Mouse (Mus musculus) heart, embryonic 12.5 days (tissue): ENCODE results near the gene Gm10282. TPM values are rescaled to one million over a fixed set of nuclear protein-coding genes. Genes with fewer than 3 reads are reported as not detected.

Source experiments
- ATAC-seq: fragments of 200-750 bp; cut with Nextera tagmentation; 2 replicates; pipeline ENCODE4 v1.8.0; 2017; ENCODE audit warnings: moderate TSS enrichment, moderate library complexity; ENCODE audit not compliant: insufficient number of reproducible peaks, low FRiP score
- H3K27ac ChIP-seq: fragments of 300-500 bp; sonication (generic); 2 replicates; pipeline ENCODE4 v1.5.1; 2016; ENCODE audit warnings: mild to moderate bottlenecking, moderate library complexity; ENCODE audit not compliant: poor library complexity, severe bottlenecking
- H3K27me3 ChIP-seq: fragments of 300-500 bp; sonication (generic); replicated peaks from 2 replicates; pipeline ENCODE4 v1.6.1; 2016; ENCODE audit warnings: mild to moderate bottlenecking, moderate library complexity
- H3K36me3 ChIP-seq: fragments of 300-500 bp; sonication (generic); 2 replicates; pipeline ENCODE4 v1.6.1; 2016; ENCODE audit warnings: mild to moderate bottlenecking, moderate library complexity
- H3K4me1 ChIP-seq: fragments of 300-500 bp; sonication (generic); replicated peaks from 2 replicates; pipeline ENCODE4 v1.6.1; 2016; ENCODE audit warnings: mild to moderate bottlenecking
- H3K4me2 ChIP-seq: fragments of 300-500 bp; sonication (generic); 2 replicates; pipeline ENCODE4 v1.6.1; 2016; ENCODE audit warnings: mild to moderate bottlenecking, moderate library complexity
- H3K4me3 ChIP-seq: fragments of 300-500 bp; sonication (generic); 2 replicates; pipeline ENCODE4 v1.5.1; 2016; ENCODE audit warnings: mild to moderate bottlenecking
- H3K9ac ChIP-seq: fragments of 300-500 bp; sonication (generic); 2 replicates; pipeline ENCODE4 v1.6.1; 2016; ENCODE audit warnings: mild to moderate bottlenecking, moderate library complexity
- H3K9me3 ChIP-seq: fragments of 300-500 bp; sonication (generic); replicated peaks from 2 replicates; pipeline ENCODE4 v1.6.1; 2016; ENCODE audit warnings: mild to moderate bottlenecking, moderate library complexity
- WGBS: fragments of 180-500 bp; shearing (Covaris S2); methylation state at CpG from one replicate; pipeline ENCODE4 v1.1.7; 2016; 5-methylcytosine and 5-hydroxymethylcytosine counted together
- polyA plus RNA-seq: library from polyadenylated mRNA; unstranded; fragments of >200 nt; fragmentation: Nextera tagmentation; extraction: Ambion mirVana; gene quantifications from 2 replicates; pipeline ENCODE4 v1.2.1, GENCODE M21; 2016

Gene Gm10282
- polyA plus RNA-seq, 1 experiment from 2014 or later, result 17.1 TPM

DNA sequence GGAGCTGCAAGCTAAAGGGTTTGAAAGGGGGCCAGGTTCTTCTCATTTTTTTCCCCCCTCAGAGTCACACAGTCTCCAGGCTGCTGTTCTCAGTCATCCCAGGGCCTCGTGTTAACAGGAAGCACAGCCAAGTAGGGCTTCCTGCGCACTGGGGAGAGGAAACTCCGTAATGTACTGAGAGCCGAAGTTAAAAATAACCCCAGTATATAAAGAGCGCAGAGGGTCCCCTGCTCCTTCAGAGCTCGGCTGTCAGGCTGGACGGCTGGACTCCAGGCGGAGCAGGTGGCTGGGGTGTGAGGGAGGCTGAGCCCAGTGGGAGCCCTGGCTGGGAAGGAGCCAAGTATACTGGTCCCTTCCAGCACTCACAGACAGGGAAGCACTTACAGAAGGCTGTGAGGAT, 9.4 kb downstream of the Gm10282 start:
- H3K27me3 ChIP-seq, result no peaks in the 10 kb centered on the region; the same call in 1 of the 2 replicates
- H3K36me3 ChIP-seq, result no peaks in the 10 kb centered on the region
- peak overlapping the region; percentile 23; the same call in 1 of the 2 replicates for H3K4me2 ChIP-seq
- H3K4me3 ChIP-seq, result no peak overlapping the region
- 7% methylated on average over 8 of the region's 8 CpGs for WGBS
- H3K27ac ChIP-seq, result peak overlapping the region; percentile 96
- H3K4me1 ChIP-seq, result peaks cover 22% of the 10 kb centered on the region
- peak; percentile 93 for ATAC-seq
- 0 out of 2 replicates have a peak overlapping the region, but pooled peaks have one; percentile 38 for H3K9ac ChIP-seq
- no peaks in the 10 kb centered on the region for H3K9me3 ChIP-seq

DNA sequence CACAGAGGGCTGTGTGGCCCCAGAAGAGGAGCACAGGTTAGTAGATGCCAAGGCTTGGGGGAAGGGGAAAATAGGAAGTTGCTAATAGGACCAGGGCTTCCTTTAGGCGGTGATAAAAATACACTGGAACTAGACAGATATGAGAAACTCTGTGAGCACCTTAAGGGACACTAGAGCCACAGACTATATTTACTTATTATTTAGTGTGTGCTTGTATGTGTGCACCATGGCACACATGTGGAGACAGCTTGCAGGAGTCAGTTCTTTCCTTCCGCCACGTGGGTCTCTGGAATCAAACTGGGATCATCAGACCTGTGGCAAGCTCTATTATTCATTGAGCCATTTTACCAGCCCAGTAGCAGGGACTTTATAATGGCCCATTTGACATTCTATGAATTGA, 9.9 kb downstream of the Gm10282 start:
- Histone ChIP-seq H3K27me3 (no peaks in the 10 kb centered on the region), H3K4me1 (peaks cover 22% of the 10 kb centered on the region), H3K9ac (0 out of 2 replicates have a peak overlapping the region, but pooled peaks have one; percentile 38), H3K4me3 (no peak overlapping the region), H3K9me3 (no peaks in the 10 kb centered on the region), H3K36me3 (no peaks in the 10 kb centered on the region), H3K27ac (peak overlapping the region; percentile 96), H3K4me2 (no peak overlapping the region)
- ATAC-seq, result no peak
- WGBS, result 53% methylated on average over 3 of the region's 3 CpGs

DNA sequence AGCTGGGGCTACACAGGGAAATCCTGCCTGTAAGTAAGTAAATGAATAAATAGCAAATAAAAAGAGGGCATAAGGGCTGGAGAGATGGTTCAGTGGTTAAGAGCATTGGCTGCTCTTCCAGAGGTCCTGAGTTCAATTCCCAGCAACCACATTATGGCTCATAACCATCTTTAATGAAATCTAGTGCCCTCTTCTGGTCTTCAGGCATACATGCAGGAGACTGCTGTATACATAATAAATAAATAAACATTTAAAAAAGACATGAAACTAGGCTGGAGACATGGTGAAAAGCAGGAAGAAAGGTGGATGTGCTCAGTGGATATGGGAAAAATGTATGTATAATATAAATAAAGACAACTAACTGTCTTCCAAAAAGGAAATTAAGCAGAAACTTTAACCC, 11.8 kb downstream of the Gm10282 start:
- Histone ChIP-seq H3K4me1 (peaks cover 22% of the 10 kb centered on the region), H3K4me3 (no peak overlapping the region), H3K9ac (no peak overlapping the region), H3K36me3 (no peaks in the 10 kb centered on the region), H3K4me2 (no peak overlapping the region), H3K27ac (no peak overlapping the region), H3K27me3 (no peaks in the 10 kb centered on the region), H3K9me3 (no peaks in the 10 kb centered on the region)
- no peak for ATAC-seq

DNA sequence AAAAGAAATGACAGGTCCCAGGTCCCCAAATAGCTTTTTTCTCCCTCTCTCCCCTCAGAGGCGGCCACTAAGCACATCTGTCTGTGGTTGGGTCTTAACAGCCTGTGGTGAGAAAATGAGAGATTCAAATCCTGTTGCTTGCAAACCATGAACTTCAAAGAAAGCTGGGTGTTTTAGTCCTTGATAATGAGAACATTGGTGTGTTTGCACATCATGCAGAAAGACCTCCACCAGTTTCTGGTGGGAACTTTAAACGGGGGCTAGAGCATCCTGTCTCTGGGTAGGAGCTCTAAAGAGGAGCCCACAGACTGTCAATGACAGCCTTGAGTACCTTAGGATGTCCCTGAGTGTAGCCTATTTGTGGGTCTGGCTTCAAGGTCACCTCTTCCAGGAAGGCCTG, 14.0 kb downstream of the Gm10282 start:
- Histone ChIP-seq H3K9ac (no peak overlapping the region), H3K27ac (no peak overlapping the region), H3K27me3 (no peaks in the 10 kb centered on the region), H3K4me1 (peaks cover 21% of the 10 kb centered on the region), H3K4me2 (no peak overlapping the region), H3K36me3 (no peaks in the 10 kb centered on the region), H3K9me3 (no peaks in the 10 kb centered on the region), H3K4me3 (no peak overlapping the region)
- WGBS, result 51% methylated on average over 2 of the region's 2 CpGs
- ATAC-seq, result no peak

DNA sequence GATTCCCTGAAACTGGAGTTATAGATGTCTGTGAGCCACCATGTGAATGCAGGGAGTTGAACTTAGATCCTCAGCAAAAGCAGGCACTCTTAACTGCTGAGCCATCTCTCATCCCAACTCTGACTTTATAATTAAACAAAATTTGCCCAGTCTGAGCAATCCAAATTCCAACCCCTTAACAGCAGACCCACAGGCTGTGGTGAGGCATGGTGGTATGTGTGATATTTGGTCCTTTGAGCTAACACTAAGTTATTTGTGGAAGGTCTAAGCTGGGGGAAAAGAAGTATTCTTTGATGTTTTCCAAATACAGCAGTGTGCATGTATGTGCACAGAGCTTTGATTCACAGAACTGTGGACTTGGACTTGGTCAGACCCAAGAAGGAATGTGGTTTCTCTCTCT, 16.0 kb downstream of the Gm10282 start:
- no peak for ATAC-seq

DNA sequence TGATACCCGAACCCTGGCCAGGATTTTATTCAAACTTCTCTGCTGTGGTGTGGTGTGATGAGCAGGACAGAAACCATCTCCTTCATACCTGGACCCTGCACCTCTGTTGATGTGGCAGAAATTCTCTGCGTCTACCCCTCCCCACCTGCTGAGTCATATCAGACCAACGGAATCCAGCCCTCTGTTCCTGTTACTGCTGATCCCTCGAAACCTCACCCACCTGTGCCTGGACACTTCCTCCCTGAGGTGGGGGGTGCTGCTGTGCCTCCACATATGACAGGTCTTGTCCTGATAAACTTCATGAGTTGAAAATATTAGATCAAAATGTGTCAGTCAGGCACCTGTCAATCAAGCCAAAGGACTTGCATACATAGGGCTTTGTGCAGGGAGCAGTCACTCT, 19.8 kb downstream of the Gm10282 start:
- no peak overlapping the region for H3K9ac ChIP-seq
- H3K9me3 ChIP-seq, result no peaks in the 10 kb centered on the region
- no peak for ATAC-seq
- no peaks in the 10 kb centered on the region for H3K27me3 ChIP-seq
- no peaks in the 10 kb centered on the region for H3K36me3 ChIP-seq
- peaks cover 8% of the 10 kb centered on the region for H3K4me1 ChIP-seq
- no peak overlapping the region for H3K27ac ChIP-seq
- no peak overlapping the region for H3K4me3 ChIP-seq
- H3K4me2 ChIP-seq, result no peak overlapping the region
- WGBS, result 61% methylated on average over 4 of the region's 4 CpGs

More for the DNA sequence above, 16.0 kb downstream of the Gm10282 start:
- Histone ChIP-seq H3K4me1 (peaks cover 2% of the 10 kb centered on the region; the same call in 1 of the 2 replicates), H3K4me3 (no peak overlapping the region), H3K36me3 (no peaks in the 10 kb centered on the region), H3K27me3 (no peaks in the 10 kb centered on the region), H3K9me3 (no peaks in the 10 kb centered on the region), H3K9ac (no peak overlapping the region), H3K27ac (no peak overlapping the region), H3K4me2 (no peak overlapping the region)

DNA sequence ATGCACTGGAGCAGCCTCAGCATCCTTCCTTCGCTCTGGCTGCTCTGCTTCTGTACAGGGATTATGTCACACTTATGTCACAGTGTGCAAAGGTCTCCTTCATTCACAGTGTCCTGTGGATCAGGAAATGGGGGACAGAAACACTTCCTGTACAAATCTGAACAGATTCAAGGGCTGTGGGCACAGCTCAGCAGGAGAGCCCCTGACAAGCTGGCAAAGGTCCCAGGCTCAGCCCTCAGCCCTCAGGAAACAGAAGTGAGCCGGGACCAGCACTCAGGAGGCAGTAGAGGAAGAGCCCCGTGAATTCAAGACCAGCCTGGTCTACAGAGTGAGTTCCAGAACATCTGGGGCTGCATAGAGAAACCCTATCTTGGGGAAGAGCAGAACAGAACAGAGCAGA, 23.4 kb downstream of the Gm10282 start:
- Histone ChIP-seq H3K4me3 (no peak overlapping the region), H3K27me3 (no peaks in the 10 kb centered on the region), H3K27ac (0 out of 2 replicates have a peak overlapping the region, but pooled peaks have one; percentile 49), H3K4me2 (no peak overlapping the region), H3K9me3 (no peaks in the 10 kb centered on the region), H3K4me1 (peaks cover 21% of the 10 kb centered on the region), H3K9ac (no peak overlapping the region), H3K36me3 (no peaks in the 10 kb centered on the region)
- peak; percentile 74 for ATAC-seq
- 20% methylated on average over 3 of the region's 3 CpGs for WGBS

DNA sequence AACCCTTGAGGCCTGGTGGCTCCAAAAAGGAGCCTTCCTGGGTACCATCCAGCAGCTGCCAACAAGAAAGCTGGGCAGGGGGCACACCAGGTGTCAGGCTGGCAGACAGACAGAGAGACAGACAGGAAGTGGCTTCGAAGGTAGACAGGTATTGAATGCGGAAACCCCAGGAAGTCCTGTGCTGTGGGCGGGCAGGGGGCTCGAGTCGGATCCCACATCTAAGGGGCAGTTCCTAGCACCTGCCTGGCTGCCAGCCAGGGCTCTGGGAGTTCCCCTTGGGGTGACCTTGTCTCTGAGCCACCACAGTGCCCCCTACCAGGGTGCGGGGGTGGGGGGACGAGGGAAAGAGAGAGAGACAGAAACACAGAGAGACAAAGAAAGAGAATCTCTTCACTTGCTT, 25.9 kb downstream of the Gm10282 start:
- no peak overlapping the region for H3K4me3 ChIP-seq
- H3K27ac ChIP-seq, result no peak overlapping the region
- no peaks in the 10 kb centered on the region for H3K36me3 ChIP-seq
- 80% methylated on average over 7 of the region's 7 CpGs for WGBS
- H3K4me2 ChIP-seq, result no peak overlapping the region
- no peak for ATAC-seq
- no peaks in the 10 kb centered on the region for H3K9me3 ChIP-seq
- H3K4me1 ChIP-seq, result peaks cover 21% of the 10 kb centered on the region
- H3K27me3 ChIP-seq, result no peaks in the 10 kb centered on the region
- no peak overlapping the region for H3K9ac ChIP-seq

DNA sequence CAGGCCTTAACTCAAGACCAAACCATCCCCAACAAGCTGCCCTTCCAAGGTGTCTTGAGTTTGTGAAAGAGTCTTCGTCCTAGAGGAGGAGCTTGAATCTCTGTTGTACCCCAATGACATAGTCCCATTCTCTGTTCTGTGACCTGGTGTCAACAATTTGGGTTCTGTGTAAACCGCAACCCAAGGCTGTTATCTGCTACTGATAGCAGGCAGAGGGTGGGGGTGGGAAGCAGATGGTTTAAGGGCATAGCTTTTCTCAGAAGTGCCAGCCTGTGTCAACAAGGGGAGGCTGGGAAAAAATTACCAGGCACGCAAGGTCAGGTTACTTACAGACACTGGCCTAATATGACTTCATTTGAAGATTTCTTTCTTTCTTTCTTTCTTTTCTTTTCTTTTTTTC, 27.8 kb downstream of the Gm10282 start:
- Histone ChIP-seq H3K4me1 (peaks cover 21% of the 10 kb centered on the region), H3K27me3 (no peaks in the 10 kb centered on the region), H3K9me3 (0 out of 2 replicates have a peak, but pooled peaks cover 3% of the 10 kb centered on the region), H3K9ac (no peak overlapping the region), H3K4me2 (no peak overlapping the region), H3K4me3 (no peak overlapping the region), H3K27ac (no peak overlapping the region), H3K36me3 (no peaks in the 10 kb centered on the region)
- ATAC-seq, result no peak
- 30% methylated on average over 3 of the region's 3 CpGs for WGBS

DNA sequence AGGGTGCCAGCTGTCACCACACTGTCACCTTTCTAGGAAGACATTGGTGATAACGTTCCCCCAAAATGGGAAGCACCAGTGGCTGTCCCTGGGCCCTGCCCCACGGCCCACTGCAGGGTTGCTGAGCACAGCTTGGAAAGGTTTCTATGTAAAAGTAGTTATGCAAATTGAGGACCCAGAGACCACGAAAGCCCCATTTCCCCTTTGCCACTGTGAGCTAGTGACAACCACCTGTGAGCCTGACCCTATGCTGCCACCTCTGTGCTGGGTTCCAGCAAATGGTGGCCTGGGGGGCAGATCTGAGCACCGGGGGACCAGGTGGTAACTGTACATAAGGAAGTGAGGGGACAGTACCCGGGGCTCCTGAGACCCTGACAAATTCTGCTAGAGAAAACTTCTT, 31.3 kb downstream of the Gm10282 start:
- Histone ChIP-seq H3K27me3 (no peaks in the 10 kb centered on the region), H3K4me2 (no peak overlapping the region), H3K36me3 (no peaks in the 10 kb centered on the region), H3K9ac (no peak overlapping the region), H3K9me3 (0 out of 2 replicates have a peak, but pooled peaks cover 3% of the 10 kb centered on the region), H3K27ac (no peak overlapping the region), H3K4me1 (peaks cover 12% of the 10 kb centered on the region; the same call in 1 of the 2 replicates), H3K4me3 (no peak overlapping the region)
- no peak for ATAC-seq
- 68% methylated on average over 5 of the region's 5 CpGs for WGBS

DNA sequence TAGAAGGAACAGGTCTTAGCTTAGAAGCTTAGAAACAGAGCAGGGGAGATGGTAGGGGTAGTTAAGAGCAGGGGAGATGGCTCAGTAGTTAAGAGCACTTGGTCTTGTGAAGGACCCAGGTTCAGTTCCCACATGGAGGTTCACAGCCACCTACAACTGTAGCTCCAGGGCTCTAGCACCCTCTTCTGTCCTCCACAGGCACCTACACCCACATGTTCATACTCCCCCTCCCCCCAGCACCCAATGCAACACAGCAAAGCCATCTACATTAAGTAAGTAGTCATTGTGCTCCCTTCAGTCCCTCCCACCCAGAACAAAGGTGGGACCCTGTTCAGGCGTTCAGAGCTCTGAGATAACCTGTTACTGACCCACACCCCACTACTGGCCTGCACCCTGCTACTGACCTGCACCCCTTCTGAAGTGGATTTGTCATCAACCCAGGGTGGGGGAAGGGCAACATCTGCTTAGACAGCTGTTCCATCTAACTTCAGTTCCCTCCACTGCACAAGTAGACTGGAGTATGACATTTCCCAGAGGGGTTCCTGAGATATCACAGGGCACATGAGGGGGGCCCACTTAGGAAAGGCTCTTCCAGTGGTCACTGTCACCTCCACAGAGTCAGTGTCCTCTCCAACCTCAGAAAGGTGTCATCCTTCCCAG, 31.8 kb downstream of the Gm10282 start:
- ATAC-seq, result no peak
- peaks cover 18% of the 10 kb centered on the region for H3K4me1 ChIP-seq
- no peak overlapping the region for H3K4me2 ChIP-seq
- H3K4me3 ChIP-seq, result no peak overlapping the region
- 62% methylated on average over 1 of the region's 1 CpGs for WGBS
- no peak overlapping the region for H3K27ac ChIP-seq
- no peaks in the 10 kb centered on the region for H3K27me3 ChIP-seq
- H3K9me3 ChIP-seq, result 0 out of 2 replicates have a peak, but pooled peaks cover 3% of the 10 kb centered on the region
- H3K36me3 ChIP-seq, result no peaks in the 10 kb centered on the region
- H3K9ac ChIP-seq, result no peak overlapping the region

DNA sequence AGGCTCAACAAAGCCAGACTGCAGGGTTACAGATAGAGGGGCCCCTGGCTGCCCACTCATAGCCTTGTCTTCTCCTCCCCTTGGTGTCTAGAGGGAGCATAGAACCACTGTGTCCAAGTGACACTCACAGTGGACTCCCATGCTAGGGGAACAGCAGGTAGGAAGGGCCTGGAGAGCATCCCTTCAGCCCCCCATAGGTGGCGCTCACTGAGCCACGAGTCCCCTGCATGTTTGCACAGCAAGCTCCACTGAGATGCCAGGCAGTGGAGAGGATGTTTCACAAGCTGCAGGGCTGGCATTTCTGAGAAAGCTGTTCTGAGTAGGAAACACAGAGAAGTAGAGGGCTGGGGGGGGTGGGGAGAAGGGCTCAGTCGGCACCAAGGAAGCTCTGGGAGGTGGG, 32.7 kb downstream of the Gm10282 start:
- Histone ChIP-seq H3K4me1 (peaks cover 18% of the 10 kb centered on the region), H3K4me2 (no peak overlapping the region), H3K27me3 (no peaks in the 10 kb centered on the region), H3K36me3 (no peaks in the 10 kb centered on the region), H3K9ac (no peak overlapping the region), H3K9me3 (0 out of 2 replicates have a peak, but pooled peaks cover 3% of the 10 kb centered on the region), H3K4me3 (no peak overlapping the region), H3K27ac (no peak overlapping the region)
- 23% methylated on average over 3 of the region's 3 CpGs for WGBS
- no peak for ATAC-seq
